Mouse (Mus musculus): Measurements from ENCODE around the gene Mgat5.

DNA sequence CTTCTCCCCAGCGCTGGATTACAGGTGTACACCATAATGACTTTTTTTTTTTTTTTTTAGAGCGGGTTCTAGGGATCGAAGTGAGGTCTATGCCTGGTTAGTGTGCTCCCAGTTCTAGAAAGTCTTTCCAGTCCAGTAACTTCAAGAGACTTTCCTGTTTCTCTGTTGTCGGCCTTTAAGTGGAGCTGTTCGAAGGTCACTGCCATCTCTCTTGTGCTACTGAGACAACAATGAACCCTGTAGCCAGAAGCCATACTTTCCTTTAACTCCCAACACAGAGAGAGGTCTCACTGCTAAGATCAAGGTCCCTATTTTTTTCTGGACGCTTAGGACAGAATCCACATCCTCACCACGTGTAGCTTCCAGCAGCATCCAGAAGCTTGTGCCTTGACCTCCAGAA, 13.4 kb downstream of the Mgat5 start:
- no peak for TF ChIP-seq CTCF (IDR thresholded peaks at IDR 0.05; ENCODE audit: borderline replicate concordance, control insufficient read depth, extremely low read depth, insufficient read depth, low read length, poor library complexity)
- TF ChIP-seq POLR2A (IDR thresholded peaks at IDR 0.05; ENCODE audit: control insufficient read depth, extremely low read depth, insufficient read depth, low read length, poor library complexity) = no peak

Measured in thymus, adult 2 months (tissue).